In genomic region chr1:53976721-53977120, GRCm38 (mm10) we compare ENCODE assay signal across 17 mouse cellular contexts.
DNase-seq lines count a peak whose midpoint lies in the region; ATAC-seq and TF ChIP-seq lines count a peak whose summit lies in the region.
"Had no signal": no experiment of that assay in that cellular context is flagged by ENCODE, and none has a peak within 500 bp of the region (broad histone marks: within the 10 kb centered on the region; RNA-seq: fewer than 3 reads in every experiment).

No protein-coding gene starts in this region.

- 84% methylated on average over 5 of the region's 5 CpGs for WGBS in heart, embryonic 12.5 days
- 92% methylated on average over 5 of the region's 5 CpGs for WGBS in limb, embryonic 13.5 days
- WGBS in limb, embryonic 10.5 days, result 97% methylated on average over 5 of the region's 5 CpGs
- WGBS in lung, postnatal 0 days, result 72% methylated on average over 5 of the region's 5 CpGs

- DNase-seq in heart, adult 18-20 months, result no peak
- no peak for DNase-seq in limb, embryonic 10.5 days (ENCODE audit: low spot score)
- no peak for DNase-seq in lung, postnatal 0 days (ENCODE audit: low spot score)
- DNase-seq in lung, adult 18-20 months, result no peak
- no peak for DNase-seq in spleen, postnatal 36 days (ENCODE audit: low spot score in 2 of 2)
- DNase-seq: adrenal gland, postnatal 14 days; cerebellum, adult 18-20 months; kidney, adult 8-10 months; layer of hippocampus, postnatal 36 days; right cerebral cortex, postnatal 14 days had no signal

- TF ChIP-seq EP300 in lung, postnatal 0 days (IDR thresholded peaks at IDR 0.05), result no peak

- no peaks in the 10 kb centered on the region for H3K36me3 ChIP-seq in heart, embryonic 12.5 days
- H3K36me3 ChIP-seq in limb, embryonic 13.5 days, result no peaks in the 10 kb centered on the region
- H3K36me3 ChIP-seq in limb, embryonic 10.5 days, result no peaks in the 10 kb centered on the region
- H3K36me3 ChIP-seq in lung, postnatal 0 days (ENCODE audit: insufficient read depth, low read length), result no peaks in the 10 kb centered on the region
- H3K36me3 ChIP-seq: neural tube, embryonic 13.5 days had no signal

- no peak for TF ChIP-seq CTCF in lung, postnatal 0 days (IDR thresholded peaks at IDR 0.05)

- no peak for ATAC-seq in heart, embryonic 12.5 days (ENCODE audit: insufficient number of reproducible peaks, low FRiP score)
- no peak for ATAC-seq in limb, embryonic 13.5 days (ENCODE audit: low FRiP score, low read depth)
- no peak for ATAC-seq in lung, postnatal 0 days
- ATAC-seq: activated CD4-positive, CD25-positive, alpha-beta regulatory T cell, adult 4 months; forebrain, embryonic 16.5 days; hindbrain, postnatal 0 days; Patski had no signal

- H3K9me3 ChIP-seq in heart, embryonic 12.5 days (replicated peaks), result no peaks in the 10 kb centered on the region
- H3K9me3 ChIP-seq in limb, embryonic 13.5 days, result no peaks in the 10 kb centered on the region
- no peaks in the 10 kb centered on the region for H3K9me3 ChIP-seq in limb, embryonic 10.5 days (replicated peaks)
- H3K9me3 ChIP-seq in lung, postnatal 0 days (ENCODE audit: low read length), result no peaks in the 10 kb centered on the region
- H3K9me3 ChIP-seq: neural tube, embryonic 13.5 days had no signal

- no peaks in the 10 kb centered on the region for H3K27me3 ChIP-seq in heart, embryonic 12.5 days (replicated peaks)
- no peaks in the 10 kb centered on the region for H3K27me3 ChIP-seq in limb, embryonic 13.5 days
- H3K27me3 ChIP-seq in limb, embryonic 10.5 days (ENCODE audit: low read depth, poor library complexity, severe bottlenecking), result no peaks in the 10 kb centered on the region
- H3K27me3 ChIP-seq in lung, postnatal 0 days (replicated peaks; ENCODE audit: insufficient read depth, low read length), result no peaks in the 10 kb centered on the region
- H3K27me3 ChIP-seq: neural tube, embryonic 13.5 days; Patski had no signal

- H3K4me1 ChIP-seq in heart, embryonic 12.5 days (replicated peaks), result peaks cover 21% of the 10 kb centered on the region
- 0 out of 2 replicates have a peak, but pooled peaks cover 5% of the 10 kb centered on the region for H3K4me1 ChIP-seq in limb, embryonic 13.5 days
- peaks cover 7% of the 10 kb centered on the region; the same call in 1 of the 2 replicates for H3K4me1 ChIP-seq in limb, embryonic 10.5 days
- no peaks in the 10 kb centered on the region for H3K4me1 ChIP-seq in lung, postnatal 0 days (ENCODE audit: insufficient read depth, low read depth, low read length)
- H3K4me1 ChIP-seq: neural tube, embryonic 13.5 days had no signal

- no peak overlapping the region for H3K9ac ChIP-seq in heart, embryonic 12.5 days
- H3K9ac ChIP-seq in limb, embryonic 13.5 days, result no peak overlapping the region
- no peak overlapping the region for H3K9ac ChIP-seq in lung, postnatal 0 days (replicated peaks; ENCODE audit: low read depth)
- H3K9ac ChIP-seq: neural tube, embryonic 13.5 days had no signal

- H3K4me3 ChIP-seq in heart, embryonic 12.5 days, result peak overlapping the region; percentile 17
- H3K4me3 ChIP-seq in limb, embryonic 13.5 days, result no peak overlapping the region
- H3K4me3 ChIP-seq in limb, embryonic 10.5 days, result no peak overlapping the region; the same call in 1 of the 2 replicates
- peak overlapping the region; percentile 28 for H3K4me3 ChIP-seq in lung, postnatal 0 days (ENCODE audit: low read depth, low read length)
- H3K4me3 ChIP-seq: neural tube, embryonic 13.5 days had no signal

- H3K4me2 ChIP-seq in heart, embryonic 12.5 days, result peak overlapping the region; percentile 46
- 0 out of 2 replicates have a peak overlapping the region, but pooled peaks have one; percentile 14 for H3K4me2 ChIP-seq in limb, embryonic 13.5 days (replicated peaks)
- peak overlapping the region; percentile 52 for H3K4me2 ChIP-seq in lung, postnatal 0 days (replicated peaks; ENCODE audit: low read depth, low read length)
- H3K4me2 ChIP-seq: neural tube, embryonic 13.5 days had no signal

- no peak overlapping the region for H3K27ac ChIP-seq in heart, embryonic 12.5 days (ENCODE audit: poor library complexity, severe bottlenecking)
- no peak overlapping the region for H3K27ac ChIP-seq in limb, embryonic 13.5 days
- H3K27ac ChIP-seq in limb, embryonic 10.5 days, result no peak overlapping the region; the same call in 1 of the 2 replicates
- H3K27ac ChIP-seq in lung, postnatal 0 days (ENCODE audit: low read length), result peak overlapping the region; percentile 92
- H3K27ac ChIP-seq: hindbrain, postnatal 0 days; neural tube, embryonic 13.5 days had no signal

Comparison
In these comparisons a context has a peak if more than half of its experiments do, and no peak if none do; other contexts are left out.
1. H3K4me3 ChIP-seq: peak in heart, embryonic 12.5 days (single experiment) and lung, postnatal 0 days (single experiment); none in limb, embryonic 13.5 days (single experiment) and limb, embryonic 10.5 days (single experiment).
2. Peak in every context shown above with its lines, with median percentiles within 50 percentile points of each other: H3K4me2 ChIP-seq.